Mouse (Mus musculus) limb, embryonic 12.5 days (tissue): Measurements from ENCODE around the gene Grk1. TPM values are rescaled to one million over a fixed set of nuclear protein-coding genes. Genes with fewer than 3 reads are reported as not detected.

Source experiments
- polyA plus RNA-seq: library from polyadenylated mRNA; unstranded; fragments of >200 nt; fragmentation: Nextera tagmentation; extraction: Ambion mirVana; gene quantifications from 2 replicates; pipeline ENCODE4 v1.2.1, GENCODE M21; 2016

The Grk1 gene
- polyA plus RNA-seq, 1 experiment from 2014 or later, result 0.04 TPM

Other genes starting within 250 kb of the Grk1 start
- gene Lamp1, start 245.9 kb upstream of the Grk1 start, polyA plus RNA-seq, result 202 and 207 TPM in 2 replicates
- gene Grtp1, start 204.5 kb upstream of the Grk1 start, polyA plus RNA-seq, result 14.2 and 14.6 TPM in 2 replicates
- 0.10 and 0.31 TPM in 2 replicates for gene Adprhl1, start 150.9 kb upstream of the Grk1 start, polyA plus RNA-seq
- gene Dcun1d2, start 117.0 kb upstream of the Grk1 start, polyA plus RNA-seq, result 29.9 and 31.5 TPM in 2 replicates
- 45.9 and 46.4 TPM in 2 replicates for gene Tmco3, start 116.9 kb upstream of the Grk1 start, polyA plus RNA-seq
- gene Tfdp1, start 66.3 kb upstream of the Grk1 start, polyA plus RNA-seq, result 187 and 188 TPM in 2 replicates
- not detected in 2 replicates for gene Atp4b, start 8.3 kb upstream of the Grk1 start, polyA plus RNA-seq
- 0.18 and 0.24 TPM in 2 replicates for gene Tmem255b, start 30.1 kb downstream of the Grk1 start, polyA plus RNA-seq
- gene Gas6, start 89.4 kb downstream of the Grk1 start, polyA plus RNA-seq, result 7.9 and 10.3 TPM in 2 replicates
- gene 1700029H14Rik, start 157.4 kb downstream of the Grk1 start, polyA plus RNA-seq, result not detected in 2 replicates